ENCODE assay signal across 12 mouse cellular contexts in genomic region chr11:90358063-90358462, GRCm38 (mm10). TPM values are rescaled to one million over a fixed set of nuclear protein-coding genes. Genes with fewer than 3 reads are reported as not detected.
DNase-seq lines count a peak whose midpoint lies in the region; ATAC-seq and TF ChIP-seq lines count a peak whose summit lies in the region.
"Had no signal": no experiment of that assay in that cellular context is flagged by ENCODE, and none has a peak within 500 bp of the region (broad histone marks: within the 10 kb centered on the region; RNA-seq: fewer than 3 reads in every experiment).

No protein-coding gene starts in this region.

- TF ChIP-seq POLR2A in lung, adult 2 months (IDR thresholded peaks at IDR 0.05; ENCODE audit: borderline replicate concordance, extremely low read depth, low read depth, low read length), result no peak
- no peak for TF ChIP-seq POLR2A in small intestine, adult 2 months (IDR thresholded peaks at IDR 0.05; ENCODE audit: low read depth, low read length)

- no peaks in the 10 kb centered on the region for H3K27me3 ChIP-seq in lung, embryonic 14.5 days (ENCODE audit: insufficient read depth, low read length)
- no peaks in the 10 kb centered on the region for H3K27me3 ChIP-seq in small intestine, adult 2 months (ENCODE audit: control insufficient read depth, insufficient read depth, low read length)
- H3K27me3 ChIP-seq: hindbrain, embryonic 12.5 days had no signal

- 0 out of 2 replicates have a peak overlapping the region, but pooled peaks have one; percentile 4 for H3K27ac ChIP-seq in lung, embryonic 14.5 days (ENCODE audit: low read depth)
- H3K27ac ChIP-seq in small intestine, adult 2 months (ENCODE audit: insufficient read depth, low read depth, low read length), result peak overlapping the region; percentile 92
- H3K27ac ChIP-seq: hindbrain, embryonic 12.5 days had no signal

- no peak overlapping the region for H3K9ac ChIP-seq in lung, embryonic 14.5 days
- H3K9ac ChIP-seq: hindbrain, embryonic 12.5 days had no signal

- no peaks in the 10 kb centered on the region for H3K36me3 ChIP-seq in lung, embryonic 14.5 days (ENCODE audit: insufficient read depth)
- H3K36me3 ChIP-seq in small intestine, adult 2 months (ENCODE audit: control insufficient read depth, insufficient read depth, low read length), result no peaks in the 10 kb centered on the region
- H3K36me3 ChIP-seq: hindbrain, embryonic 12.5 days had no signal

- peak; percentile 35 for ATAC-seq in lung, embryonic 14.5 days (ENCODE audit: insufficient read depth)
- ATAC-seq: activated CD4-positive, CD25-positive, alpha-beta regulatory T cell, adult 4 months had no signal

- no peak overlapping the region for H3K4me2 ChIP-seq in lung, embryonic 14.5 days
- H3K4me2 ChIP-seq: hindbrain, embryonic 12.5 days had no signal

- 19% methylated on average over 8 of the region's 8 CpGs for WGBS in lung, embryonic 14.5 days
- 21% methylated on average over 8 of the region's 8 CpGs for WGBS in lung, adult 2 months
- 16% methylated on average over 8 of the region's 8 CpGs for WGBS in small intestine, adult 2 months

- no peaks in the 10 kb centered on the region for H3K9me3 ChIP-seq in lung, embryonic 14.5 days (ENCODE audit: low read depth, low read length)
- H3K9me3 ChIP-seq: hindbrain, embryonic 12.5 days had no signal

- peak; percentile 72 to 84 for DNase-seq in adrenal gland, adult (ENCODE audit: inconsistent age in 2 of 2, low spot score in 1 of 2)
- DNase-seq in adrenal gland, postnatal 4 days (ENCODE audit: low spot score in 2 of 2), result no peak
- DNase-seq in lung, embryonic 14.5 days, result peak; percentile 78
- DNase-seq in lung, adult 2 months, result no peak
- peak; percentile 78 to 86 for DNase-seq in kidney, postnatal 25 days
- no peak for DNase-seq in layer of hippocampus, adult 8-10 months (ENCODE audit: low spot score in 2 of 2)
- no peak for DNase-seq in thymus, postnatal 25 days
- DNase-seq: cerebellum, adult 18-20 months; layer of hippocampus, adult 9-11 months had no signal

- no peak for TF ChIP-seq CTCF in lung, embryonic 14.5 days (IDR thresholded peaks at IDR 0.05; ENCODE audit: low read depth)
- TF ChIP-seq CTCF in lung, adult 2 months (IDR thresholded peaks at IDR 0.05; ENCODE audit: insufficient read depth, low read length), result no peak
- TF ChIP-seq CTCF in small intestine, adult 2 months (IDR thresholded peaks at IDR 0.05; ENCODE audit: extremely low read depth, insufficient read length, insufficient replicate concordance, low read depth, low read length), result no peak

- H3K4me3 ChIP-seq in lung, embryonic 14.5 days (ENCODE audit: low read depth, low read length), result no peak overlapping the region
- no peak overlapping the region for H3K4me3 ChIP-seq in lung, adult 2 months (replicated peaks; ENCODE audit: extremely low read depth, low read depth, low read length)
- H3K4me3 ChIP-seq in small intestine, adult 2 months (ENCODE audit: low read depth, low read length), result peak overlapping the region; percentile 7; the same call in 1 of the 2 replicates
- H3K4me3 ChIP-seq: hindbrain, embryonic 12.5 days had no signal

- H3K4me1 ChIP-seq in lung, embryonic 14.5 days (ENCODE audit: insufficient read depth), result peaks cover 33% of the 10 kb centered on the region
- peaks cover 2% of the 10 kb centered on the region; the same call in 1 of the 2 replicates for H3K4me1 ChIP-seq in lung, adult 2 months (ENCODE audit: control insufficient read depth, insufficient read depth, low read length)
- peaks cover 45% of the 10 kb centered on the region for H3K4me1 ChIP-seq in small intestine, adult 2 months (ENCODE audit: control insufficient read depth, insufficient read depth, insufficient read length, low read length)

RNA-seq across cellular contexts. Expression of gene Hlf, which starts 32.6 kb away (rescaled TPM):
- total RNA-seq in adrenal gland, postnatal 4 days (2021), result 10 to 100 TPM; 17.0 to 18.7 TPM
- polyA plus RNA-seq in lung, embryonic 14.5 days (2014; fragmentation: Nextera tagmentation; extraction: Ambion mirVana), result 3.6 and 4.4 TPM in 2 replicates
- polyA plus RNA-seq in lung, adult 2 months (2012; rRNA removed), result 6.8 and 13.6 TPM in 2 replicates
- polyA plus RNA-seq in small intestine, adult 2 months (2012; rRNA removed), result 0.41 and 1.8 TPM in 2 replicates
- 100 to 1,000 TPM in 2 of 4 experiments, 10 to 100 TPM in 2; 87.7 to 108 (median 98.0) TPM for total RNA-seq in layer of hippocampus, adult 8-10 months (2022)

Comparison
In these comparisons a context has a peak if more than half of its experiments do, and no peak if none do; other contexts are left out.
1. DNase-seq: peak in adrenal gland, adult (2 of 2), lung, embryonic 14.5 days (single experiment) and kidney, postnatal 25 days (2 of 2); none in adrenal gland, postnatal 4 days (0 of 2), lung, adult 2 months (single experiment), layer of hippocampus, adult 8-10 months (0 of 2) and thymus, postnatal 25 days (single experiment).